Mouse (Mus musculus): ENCODE data around the gene Hhip. TPM values are rescaled to one million over a fixed set of nuclear protein-coding genes. Genes with fewer than 3 reads are reported as not detected.
A peak's percentile ranks its signal among the peaks of the same experiment; 100 is the strongest.

Hhip gene
- polyA plus RNA-seq (2015; fragmentation: Nextera tagmentation; extraction: Ambion mirVana), result 3.4 TPM in 2 replicates

DNA sequence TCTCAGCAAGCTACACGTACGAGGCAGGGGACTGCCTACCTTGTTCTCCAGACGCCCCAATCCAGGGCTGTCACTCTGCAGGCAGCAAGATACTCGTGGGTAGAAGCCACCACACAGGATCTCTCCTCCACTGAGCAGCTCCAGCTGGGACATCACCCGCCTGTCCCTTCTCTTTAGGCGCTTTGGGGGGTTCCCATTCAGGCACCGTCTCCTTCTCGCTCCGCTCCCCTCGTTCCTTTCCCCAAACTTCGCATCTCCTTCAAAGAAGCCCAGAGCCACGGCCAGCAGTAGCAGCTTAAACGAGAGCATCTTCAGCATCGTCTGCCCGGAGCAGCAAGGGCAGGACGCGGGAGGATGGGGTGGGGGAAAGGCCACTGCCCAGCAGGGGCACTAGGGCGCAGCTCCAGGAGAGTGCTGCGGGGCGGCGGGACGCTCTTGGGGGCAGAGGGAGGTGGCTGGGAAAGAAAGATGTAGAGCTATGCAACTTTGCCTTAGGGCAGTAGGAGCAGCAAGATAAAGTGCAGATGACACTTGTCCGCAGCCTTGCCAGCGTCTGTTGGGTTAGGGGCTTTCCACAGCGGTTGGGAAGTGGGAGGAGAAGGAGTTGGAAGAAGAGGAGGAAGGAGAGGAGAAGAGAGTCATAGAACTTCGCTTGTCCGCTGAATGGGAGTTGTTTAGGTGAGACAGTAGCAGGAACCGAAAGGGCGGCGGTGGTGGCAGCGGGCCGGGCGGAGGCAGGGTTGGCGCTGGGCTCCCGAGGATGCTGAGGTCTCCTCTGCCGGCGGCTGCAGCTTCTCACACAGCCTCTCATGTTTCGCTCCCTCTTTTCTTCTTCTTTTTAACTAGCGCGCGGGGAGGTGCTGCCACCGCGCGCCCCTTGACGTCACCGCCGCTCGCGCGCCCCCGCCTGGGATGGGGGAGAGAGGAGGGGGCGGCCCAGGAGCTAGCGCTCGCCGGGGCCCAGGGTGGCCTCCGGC is at the start of gene Hhip:
Gene Hhip (minus strand): TSS at position 809 of the 977 bp plus-strand sequence.
- Histone ChIP-seq H3K9ac (replicated peaks; ENCODE audit: low read length) (peak within 1 kb of the TSS; percentile 13), H3K9me3 (ENCODE audit: low read length) (no peaks in the 10 kb centered on the region), H3K4me1 (ENCODE audit: insufficient read depth, low read length) (peaks cover 10% of the 10 kb centered on the region; the same call in 1 of the 2 replicates), H3K4me3 (ENCODE audit: low read length) (peak within 1 kb of the TSS; percentile 56), H3K4me2 (replicated peaks; ENCODE audit: low read depth, low read length) (peak within 1 kb of the TSS; percentile 85), H3K27me3 (ENCODE audit: insufficient read depth, low read length) (peaks cover 31% of the 10 kb centered on the region), H3K27ac (ENCODE audit: low read length) (no peak within 1 kb of the TSS), H3K36me3 (ENCODE audit: insufficient read depth, low read length) (no peaks in the 10 kb centered on the region)
- peak; percentile 92 for ATAC-seq (ENCODE audit: low FRiP score, low TSS enrichment)
- under 1% methylated on average over 43 of the region's 56 CpGs for WGBS

- no peak for ATAC-seq (ENCODE audit: low FRiP score, low TSS enrichment)
- no peaks in the 10 kb centered on the region for H3K36me3 ChIP-seq (ENCODE audit: insufficient read depth, low read length)
- H3K4me3 ChIP-seq (ENCODE audit: low read length), result no peak overlapping the region
- no peaks in the 10 kb centered on the region for H3K27me3 ChIP-seq (ENCODE audit: insufficient read depth, low read length)
- H3K4me1 ChIP-seq (ENCODE audit: insufficient read depth, low read length), result no peaks in the 10 kb centered on the region
- WGBS, result 87% methylated on average over 2 of the region's 2 CpGs
- H3K4me2 ChIP-seq (replicated peaks; ENCODE audit: low read depth, low read length), result no peak overlapping the region
- H3K27ac ChIP-seq (ENCODE audit: low read length), result no peak overlapping the region
- no peaks in the 10 kb centered on the region for H3K9me3 ChIP-seq (ENCODE audit: low read length)
- H3K9ac ChIP-seq (replicated peaks; ENCODE audit: low read length), result no peak overlapping the region
These were observed 29.2 kb upstream of the Hhip start for GRCm38 (mm10) chr8:80087021-80087420.

GRCm38 (mm10) chr8:80058193-80058592 is 387 bp upstream of the Hhip start:
- H3K4me1 ChIP-seq (ENCODE audit: insufficient read depth, low read length), result peaks cover 10% of the 10 kb centered on the region; the same call in 1 of the 2 replicates
- peaks cover 31% of the 10 kb centered on the region for H3K27me3 ChIP-seq (ENCODE audit: insufficient read depth, low read length)
- H3K9ac ChIP-seq (replicated peaks; ENCODE audit: low read length), result peak overlapping the region; percentile 13; the same call in 1 of the 2 replicates
- peak overlapping the region; percentile 85 for H3K4me2 ChIP-seq (replicated peaks; ENCODE audit: low read depth, low read length)
- H3K9me3 ChIP-seq (ENCODE audit: low read length), result no peaks in the 10 kb centered on the region
- WGBS, result 3% methylated on average over 10 of the region's 12 CpGs
- no peak; the same call in 1 of the 2 replicates for ATAC-seq (ENCODE audit: low FRiP score, low TSS enrichment)
- H3K36me3 ChIP-seq (ENCODE audit: insufficient read depth, low read length), result no peaks in the 10 kb centered on the region
- no peak overlapping the region for H3K27ac ChIP-seq (ENCODE audit: low read length)
- peak overlapping the region; percentile 56 for H3K4me3 ChIP-seq (ENCODE audit: low read length)

DNA sequence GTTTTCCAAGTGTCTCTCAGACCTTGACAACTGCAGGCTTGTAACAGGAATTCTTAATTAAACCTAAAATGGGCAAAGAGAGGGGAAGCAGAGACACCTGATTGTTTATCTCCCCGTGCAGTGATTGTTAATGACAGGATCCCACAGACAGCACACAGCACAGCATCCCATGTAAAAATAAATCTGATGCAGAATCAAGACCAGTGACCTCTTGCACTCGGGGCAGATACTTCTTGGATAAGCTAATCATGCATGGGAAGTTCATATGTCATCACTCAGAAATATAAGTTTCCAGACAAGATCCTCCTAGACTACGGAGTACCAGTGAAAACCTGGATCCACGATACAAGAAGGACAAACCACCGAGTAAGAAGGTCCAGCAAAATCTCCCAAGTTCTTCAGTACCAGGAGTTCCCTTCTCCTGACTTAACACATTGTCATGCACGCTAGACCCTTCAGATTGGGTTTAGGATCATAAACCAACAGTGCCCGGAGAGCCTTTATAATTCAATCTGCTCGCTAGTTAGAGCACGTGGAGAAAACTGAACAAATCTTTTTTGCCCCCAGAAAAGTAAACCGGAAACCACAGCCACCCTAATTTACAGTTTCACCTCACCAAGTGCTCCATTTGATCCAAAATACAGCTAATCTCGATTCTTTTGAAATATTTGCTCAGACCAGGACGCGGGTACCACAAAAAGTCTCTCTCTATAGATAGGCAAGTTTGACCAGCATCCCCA is 1.3 kb downstream of the Hhip start:
- H3K36me3 ChIP-seq (ENCODE audit: insufficient read depth, low read length), result no peaks in the 10 kb centered on the region
- H3K4me3 ChIP-seq (ENCODE audit: low read length), result peak overlapping the region; percentile 56
- no peak overlapping the region for H3K27ac ChIP-seq (ENCODE audit: low read length)
- H3K27me3 ChIP-seq (ENCODE audit: insufficient read depth, low read length), result peaks cover 31% of the 10 kb centered on the region
- no peak overlapping the region for H3K9ac ChIP-seq (replicated peaks; ENCODE audit: low read length)
- no peak for ATAC-seq (ENCODE audit: low FRiP score, low TSS enrichment)
- H3K4me1 ChIP-seq (ENCODE audit: insufficient read depth, low read length), result peaks cover 10% of the 10 kb centered on the region; the same call in 1 of the 2 replicates
- peak overlapping the region; percentile 85 for H3K4me2 ChIP-seq (replicated peaks; ENCODE audit: low read depth, low read length)
- H3K9me3 ChIP-seq (ENCODE audit: low read length), result no peaks in the 10 kb centered on the region
- 7% methylated on average over 13 of the region's 13 CpGs for WGBS

GRCm38 (mm10) chr8:80055777-80056176 is 2.0 kb downstream of the Hhip start:
- H3K4me3 ChIP-seq (ENCODE audit: low read length), result peak overlapping the region; percentile 10; the same call in 1 of the 2 replicates
- 9% methylated on average over 10 of the region's 10 CpGs for WGBS
- H3K27ac ChIP-seq (ENCODE audit: low read length), result no peak overlapping the region
- H3K9ac ChIP-seq (replicated peaks; ENCODE audit: low read length), result no peak overlapping the region
- no peaks in the 10 kb centered on the region for H3K9me3 ChIP-seq (ENCODE audit: low read length)
- H3K27me3 ChIP-seq (ENCODE audit: insufficient read depth, low read length), result peaks cover 31% of the 10 kb centered on the region
- H3K4me2 ChIP-seq (replicated peaks; ENCODE audit: low read depth, low read length), result peak overlapping the region; percentile 26; the same call in 1 of the 2 replicates
- ATAC-seq (ENCODE audit: low FRiP score, low TSS enrichment), result no peak
- peaks cover 10% of the 10 kb centered on the region; the same call in 1 of the 2 replicates for H3K4me1 ChIP-seq (ENCODE audit: insufficient read depth, low read length)
- no peaks in the 10 kb centered on the region for H3K36me3 ChIP-seq (ENCODE audit: insufficient read depth, low read length)

DNA sequence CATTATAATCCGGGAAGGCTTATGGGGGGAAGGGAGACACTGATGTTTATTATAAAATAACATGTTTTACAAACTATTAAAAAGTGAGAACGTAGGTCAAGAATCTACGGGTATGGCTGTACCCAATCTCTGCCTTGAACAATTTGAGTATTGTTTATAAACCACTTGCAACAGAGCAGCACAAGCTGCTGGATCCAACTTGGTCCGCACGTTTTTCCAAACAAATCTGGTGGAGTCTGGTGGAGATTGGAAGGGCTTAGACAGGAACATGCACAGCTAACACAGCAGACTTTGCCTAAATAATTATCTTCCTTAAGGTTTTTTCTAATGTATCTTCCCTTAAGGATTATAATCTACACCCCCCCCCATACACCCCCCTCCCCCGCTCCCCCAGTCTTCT is 2.7 kb downstream of the Hhip start:
- H3K36me3 ChIP-seq (ENCODE audit: insufficient read depth, low read length), result no peaks in the 10 kb centered on the region
- no peak overlapping the region for H3K4me3 ChIP-seq (ENCODE audit: low read length)
- H3K9ac ChIP-seq (replicated peaks; ENCODE audit: low read length), result no peak overlapping the region
- no peaks in the 10 kb centered on the region for H3K9me3 ChIP-seq (ENCODE audit: low read length)
- ATAC-seq (ENCODE audit: low FRiP score, low TSS enrichment), result no peak
- no peak overlapping the region for H3K4me2 ChIP-seq (replicated peaks; ENCODE audit: low read depth, low read length)
- H3K27me3 ChIP-seq (ENCODE audit: insufficient read depth, low read length), result peaks cover 31% of the 10 kb centered on the region
- H3K4me1 ChIP-seq (ENCODE audit: insufficient read depth, low read length), result peaks cover 10% of the 10 kb centered on the region; the same call in 1 of the 2 replicates
- WGBS, result 67% methylated on average over 6 of the region's 6 CpGs
- no peak overlapping the region for H3K27ac ChIP-seq (ENCODE audit: low read length)

DNA sequence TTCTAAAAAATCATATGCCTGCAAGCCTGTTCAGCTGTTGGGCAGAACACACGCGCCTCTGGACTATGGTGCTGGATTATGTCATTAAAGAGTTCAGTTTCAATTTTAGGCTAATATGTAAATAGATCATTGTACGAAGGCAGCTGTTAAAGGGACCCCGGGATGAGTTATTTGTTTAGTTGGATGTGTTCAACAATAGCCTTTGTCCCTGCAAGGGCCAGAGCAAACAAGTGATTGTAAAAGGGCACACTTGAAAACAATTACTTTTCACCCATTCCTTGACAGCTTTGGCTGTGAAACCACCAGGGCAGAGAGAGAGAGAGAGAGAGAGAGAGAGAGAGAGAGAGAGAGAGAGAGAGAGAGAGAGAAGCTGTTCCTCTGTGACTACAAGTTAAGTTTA is 3.6 kb downstream of the Hhip start:
- no peak overlapping the region for H3K9ac ChIP-seq (replicated peaks; ENCODE audit: low read length)
- ATAC-seq (ENCODE audit: low FRiP score, low TSS enrichment), result no peak
- no peak overlapping the region for H3K27ac ChIP-seq (ENCODE audit: low read length)
- peaks cover 31% of the 10 kb centered on the region for H3K27me3 ChIP-seq (ENCODE audit: insufficient read depth, low read length)
- no peaks in the 10 kb centered on the region for H3K9me3 ChIP-seq (ENCODE audit: low read length)
- peaks cover 10% of the 10 kb centered on the region; the same call in 1 of the 2 replicates for H3K4me1 ChIP-seq (ENCODE audit: insufficient read depth, low read length)
- no peak overlapping the region for H3K4me2 ChIP-seq (replicated peaks; ENCODE audit: low read depth, low read length)
- no peak overlapping the region for H3K4me3 ChIP-seq (ENCODE audit: low read length)
- 44% methylated on average over 4 of the region's 4 CpGs for WGBS
- H3K36me3 ChIP-seq (ENCODE audit: insufficient read depth, low read length), result no peaks in the 10 kb centered on the region

DNA sequence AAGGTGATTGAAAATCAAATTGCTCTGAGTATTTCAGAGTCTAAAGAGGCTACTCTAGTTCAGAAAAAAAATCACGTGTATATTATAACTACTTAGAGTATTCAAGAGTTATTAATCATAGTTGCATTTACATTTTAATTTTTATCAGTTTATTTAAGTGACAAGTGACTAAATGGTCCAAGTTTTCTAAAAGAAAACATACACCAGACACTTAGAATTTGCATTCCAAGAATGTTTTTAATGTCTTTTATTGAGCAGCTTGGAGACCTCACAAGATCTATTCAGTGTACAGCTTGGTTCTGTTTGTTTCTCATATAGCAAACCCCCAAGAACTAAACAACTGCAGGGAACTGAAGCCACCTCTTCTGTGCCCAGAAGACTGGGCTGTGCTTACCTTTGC is 5.0 kb downstream of the Hhip start:
- H3K27ac ChIP-seq (ENCODE audit: low read length), result no peak overlapping the region
- peaks cover 10% of the 10 kb centered on the region; the same call in 1 of the 2 replicates for H3K4me1 ChIP-seq (ENCODE audit: insufficient read depth, low read length)
- no peaks in the 10 kb centered on the region for H3K9me3 ChIP-seq (ENCODE audit: low read length)
- WGBS, result 75% methylated on average over 1 of the region's 1 CpGs
- no peak overlapping the region for H3K4me3 ChIP-seq (ENCODE audit: low read length)
- no peak overlapping the region for H3K9ac ChIP-seq (replicated peaks; ENCODE audit: low read length)
- peaks cover 24% of the 10 kb centered on the region for H3K27me3 ChIP-seq (ENCODE audit: insufficient read depth, low read length)
- H3K4me2 ChIP-seq (replicated peaks; ENCODE audit: low read depth, low read length), result no peak overlapping the region
- no peak for ATAC-seq (ENCODE audit: low FRiP score, low TSS enrichment)
- H3K36me3 ChIP-seq (ENCODE audit: insufficient read depth, low read length), result no peaks in the 10 kb centered on the region

DNA sequence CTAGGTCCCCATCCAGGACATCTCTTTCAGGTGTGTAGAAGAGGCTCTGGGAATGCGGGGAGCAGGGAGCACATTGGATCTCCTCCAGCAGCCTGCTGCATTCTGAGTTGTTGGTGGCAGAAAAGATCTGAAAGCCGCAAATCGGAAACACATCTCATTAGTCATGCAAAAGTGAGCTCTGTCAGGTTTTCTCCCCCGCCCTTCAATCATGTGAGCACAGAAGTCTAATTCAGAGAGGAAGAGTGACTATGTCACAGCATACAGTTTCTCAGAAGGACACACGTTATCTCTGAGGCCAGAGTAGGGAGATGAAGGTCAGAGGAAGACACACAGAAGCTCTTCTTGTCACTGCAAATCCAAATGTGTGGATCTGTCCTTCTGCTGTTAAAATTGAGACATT is 6.3 kb downstream of the Hhip start:
- H3K9ac ChIP-seq (replicated peaks; ENCODE audit: low read length), result no peak overlapping the region
- WGBS, result 43% methylated on average over 5 of the region's 5 CpGs
- no peak overlapping the region for H3K4me2 ChIP-seq (replicated peaks; ENCODE audit: low read depth, low read length)
- H3K27ac ChIP-seq (ENCODE audit: low read length), result no peak overlapping the region
- no peak for ATAC-seq (ENCODE audit: low FRiP score, low TSS enrichment)
- H3K9me3 ChIP-seq (ENCODE audit: low read length), result no peaks in the 10 kb centered on the region
- H3K4me1 ChIP-seq (ENCODE audit: insufficient read depth, low read length), result no peaks in the 10 kb centered on the region
- H3K27me3 ChIP-seq (ENCODE audit: insufficient read depth, low read length), result peaks cover 20% of the 10 kb centered on the region
- no peaks in the 10 kb centered on the region for H3K36me3 ChIP-seq (ENCODE audit: insufficient read depth, low read length)
- no peak overlapping the region for H3K4me3 ChIP-seq (ENCODE audit: low read length)

All from kidney, embryonic 16.5 days (tissue).